Mouse (Mus musculus) forebrain, postnatal 0 days (tissue): Measurements from ENCODE around the gene Yeats4. TPM values are rescaled to one million over a fixed set of nuclear protein-coding genes. Genes with fewer than 3 reads are reported as not detected.
A peak's percentile ranks its signal among the peaks of the same experiment; 100 is the strongest.

Source experiments
- ATAC-seq: fragments of 200-750 bp; cut with Nextera tagmentation; 2 replicates; pipeline ENCODE4 v1.8.0; 2017; ENCODE audit warnings: mild to moderate bottlenecking, moderate library complexity
- DNase-seq: peaks from one replicate; pipeline ENCODE4 v3.0.0-alpha.2; 2015
- H3K27ac ChIP-seq: fragments of 300-500 bp; sonication (generic); 2 replicates; pipeline ENCODE4 v1.5.1; 2014; ENCODE audit warnings: low read depth, mild to moderate bottlenecking, antibody characterized with exemption, low read length, moderate library complexity, mixed read lengths
- H3K27me3 ChIP-seq: fragments of 300-500 bp; sonication (generic); 2 replicates; pipeline ENCODE4 v1.6.1; 2014; ENCODE audit warnings: mild to moderate bottlenecking, low read length, mixed read lengths; ENCODE audit not compliant: insufficient read depth
- H3K36me3 ChIP-seq: fragments of 300-500 bp; sonication (generic); 2 replicates; pipeline ENCODE4 v1.6.1; 2014; ENCODE audit warnings: mild to moderate bottlenecking, moderate library complexity; ENCODE audit not compliant: insufficient read depth
- H3K4me1 ChIP-seq: fragments of 300-500 bp; sonication (generic); 2 replicates; pipeline ENCODE4 v1.6.1; 2014; ENCODE audit warnings: antibody characterized with exemption; ENCODE audit not compliant: insufficient read depth
- H3K4me2 ChIP-seq: fragments of 300-500 bp; sonication (generic); 2 replicates; pipeline ENCODE4 v1.6.1; 2014; ENCODE audit warnings: low read depth, mild to moderate bottlenecking, moderate library complexity
- H3K4me3 ChIP-seq: fragments of 300-500 bp; sonication (generic); 2 replicates; pipeline ENCODE4 v1.5.1; 2014; ENCODE audit warnings: low read depth, low read length, mixed read lengths
- H3K9ac ChIP-seq: fragments of 300-500 bp; sonication (generic); 2 replicates; pipeline ENCODE4 v1.6.1; 2014; ENCODE audit warnings: mild to moderate bottlenecking
- H3K9me3 ChIP-seq: fragments of 300-500 bp; sonication (generic); 2 replicates; pipeline ENCODE4 v1.6.1; 2016; ENCODE audit warnings: low read length
- CTCF ChIP-seq: sonication (generic); IDR thresholded peaks from 2 replicates; pipeline ENCODE4 v1.5.1; 2016; ENCODE audit warnings: antibody characterized with exemption, control low read depth, low read depth
- WGBS: fragments of 180-500 bp; shearing (Covaris S2); extraction: QIAGEN DNeasy Blood & Tissue Kit; methylation state at CpG from one replicate; pipeline ENCODE4 v1.1.7; 2014; 5-methylcytosine and 5-hydroxymethylcytosine counted together
- polyA plus RNA-seq: library from polyadenylated mRNA; unstranded; fragments of >200 nt; fragmentation: Nextera tagmentation; extraction: Ambion mirVana; gene quantifications from 2 replicates; pipeline ENCODE4 v1.2.1, GENCODE M21; 2015
- total RNA-seq: library from RNA; depleted of rRNA; stranded (reverse); fragments of >200 nt; gene quantifications from 2 replicates; pipeline ENCODE4 v1.2.3, GENCODE M21; 2014; rRNA removed

Yeats4 gene
- total RNA-seq = 90.9 and 92.3 TPM in 2 replicates
- polyA plus RNA-seq = 96.8 and 104 TPM in 2 replicates

- no peaks in the 10 kb centered on the region; the same call in 1 of the 2 replicates for H3K27me3 ChIP-seq
- H3K9ac ChIP-seq = peak within 1 kb of the TSS; percentile 93
- H3K27ac ChIP-seq = peak within 1 kb of the TSS; percentile 99
- 3% methylated on average over 63 of the region's 63 CpGs for WGBS
- H3K4me1 ChIP-seq = peaks cover 9% of the 10 kb centered on the region
- peak; percentile 98 for ATAC-seq
- H3K4me2 ChIP-seq = peak within 1 kb of the TSS; percentile 62
- DNase-seq = peak; percentile 98
- no peak for TF ChIP-seq CTCF
- peak within 1 kb of the TSS; percentile 70 for H3K4me3 ChIP-seq
- peaks cover 25% of the 10 kb centered on the region for H3K36me3 ChIP-seq
- H3K9me3 ChIP-seq = no peaks in the 10 kb centered on the region
These were observed at the start of gene Yeats4 for GRCm38 (mm10) chr10:117224102-117224990. TSS of gene Yeats4 (minus strand) at chr10:117224507.

- Histone ChIP-seq H3K9me3 (no peaks in the 10 kb centered on the region), H3K36me3 (no peaks in the 10 kb centered on the region), H3K4me2 (no peak overlapping the region), H3K4me3 (no peak overlapping the region), H3K4me1 (no peaks in the 10 kb centered on the region), H3K27me3 (no peaks in the 10 kb centered on the region), H3K27ac (no peak overlapping the region), H3K9ac (no peak overlapping the region)
- DNase-seq = no peak
- peak; percentile 19; the same call in 1 of the 2 replicates for TF ChIP-seq CTCF
- ATAC-seq = no peak
These were observed 47.7 kb upstream of the Yeats4 start for GRCm38 (mm10) chr10:117272023-117272422.

GRCm38 (mm10) chr10:117259870-117260269, 35.6 kb upstream of the Yeats4 start:
- ATAC-seq = peak; percentile 58; the same call in 1 of the 2 replicates
- DNase-seq = no peak

GRCm38 (mm10) chr10:117238603-117239002, 14.3 kb upstream of the Yeats4 start, which contains the start of gene 9530003J23Rik:
TSS of gene 9530003J23Rik (minus strand) at chr10:117238703.
- ATAC-seq = no peak
- Histone ChIP-seq H3K9ac (no peak within 1 kb of the TSS), H3K4me1 (no peaks in the 10 kb centered on the region), H3K27ac (no peak within 1 kb of the TSS), H3K36me3 (no peaks in the 10 kb centered on the region), H3K9me3 (no peaks in the 10 kb centered on the region), H3K27me3 (no peaks in the 10 kb centered on the region), H3K4me3 (no peak within 1 kb of the TSS), H3K4me2 (no peak within 1 kb of the TSS)
- 89% methylated on average over 12 of the region's 12 CpGs for WGBS
- no peak for TF ChIP-seq CTCF
- no peak for DNase-seq

More at GRCm38 (mm10) chr10:117259870-117260269, 35.6 kb upstream of the Yeats4 start:
- Histone ChIP-seq H3K4me2 (no peak overlapping the region), H3K36me3 (no peaks in the 10 kb centered on the region), H3K9me3 (no peaks in the 10 kb centered on the region), H3K27ac (no peak overlapping the region), H3K27me3 (no peaks in the 10 kb centered on the region), H3K4me3 (no peak overlapping the region), H3K9ac (no peak overlapping the region), H3K4me1 (no peaks in the 10 kb centered on the region)
- no peak for TF ChIP-seq CTCF

- H3K9me3 ChIP-seq = no peaks in the 10 kb centered on the region
- WGBS = 62% methylated on average over 11 of the region's 11 CpGs
These were observed 11.6 kb upstream of the Yeats4 start for GRCm38 (mm10) chr10:117235866-117236265.

GRCm38 (mm10) chr10:117234825-117235224, 10.5 kb upstream of the Yeats4 start:
- H3K27me3 ChIP-seq = no peaks in the 10 kb centered on the region
- no peak overlapping the region for H3K9ac ChIP-seq
- no peak for DNase-seq
- no peak for ATAC-seq
- H3K36me3 ChIP-seq = no peaks in the 10 kb centered on the region
- H3K4me2 ChIP-seq = no peak overlapping the region
- no peaks in the 10 kb centered on the region for H3K9me3 ChIP-seq
- H3K4me3 ChIP-seq = no peak overlapping the region
- WGBS = 65% methylated on average over 4 of the region's 4 CpGs
- no peak overlapping the region for H3K27ac ChIP-seq
- no peaks in the 10 kb centered on the region for H3K4me1 ChIP-seq
- TF ChIP-seq CTCF = no peak

More at GRCm38 (mm10) chr10:117235866-117236265, 11.6 kb upstream of the Yeats4 start:
- H3K4me1 ChIP-seq = no peaks in the 10 kb centered on the region
- no peak overlapping the region for H3K9ac ChIP-seq
- H3K27ac ChIP-seq = no peak overlapping the region
- DNase-seq (no peak), ATAC-seq (no peak)
- no peak overlapping the region for H3K4me3 ChIP-seq
- H3K36me3 ChIP-seq = no peaks in the 10 kb centered on the region
- no peaks in the 10 kb centered on the region for H3K27me3 ChIP-seq
- no peak for TF ChIP-seq CTCF
- no peak overlapping the region for H3K4me2 ChIP-seq

GRCm38 (mm10) chr10:117229826-117230225, 5.5 kb upstream of the Yeats4 start:
- Histone ChIP-seq H3K4me1 (no peaks in the 10 kb centered on the region), H3K9me3 (no peaks in the 10 kb centered on the region), H3K4me3 (no peak overlapping the region), H3K27me3 (no peaks in the 10 kb centered on the region; the same call in 1 of the 2 replicates), H3K4me2 (no peak overlapping the region), H3K9ac (no peak overlapping the region), H3K36me3 (no peaks in the 10 kb centered on the region), H3K27ac (no peak overlapping the region)
- no peak for TF ChIP-seq CTCF
- ATAC-seq (0 out of 2 replicates have a peak, but pooled peaks have one; percentile 34), DNase-seq (no peak)
- 71% methylated on average over 16 of the region's 16 CpGs for WGBS
